Mouse (Mus musculus) thymus, postnatal 14 days (tissue): ENCODE measurements around the gene Tdpoz1.
"Not testable (repeated sequence)": the region's sequence is repeated elsewhere in the genome, so short reads cannot be mapped to it uniquely, and the experiment has no call there.

Experiments
- DNase-seq: peaks from one replicate; pipeline ENCODE4 v3.0.0; 2021

Tdpoz1 gene

GRCm38 (mm10) chr3:93676210-93676609 lies at the start of gene Tdpoz1:
TSS of gene Tdpoz1 (minus strand) at chr3:93676310.
- not testable (repeated sequence) for DNase-seq

GRCm38 (mm10) chr3:93708969-93709637 lies 33.0 kb upstream of the Tdpoz1 start:
- not testable (repeated sequence) for DNase-seq

GRCm38 (mm10) chr3:93692970-93693369 lies 16.9 kb upstream of the Tdpoz1 start, which contains the start of gene Gm37596:
TSS of gene Gm37596 (minus strand) at chr3:93693070.
- DNase-seq = not testable (repeated sequence)

GRCm38 (mm10) chr3:93670805-93671503 lies 5.2 kb downstream of the Tdpoz1 start:
- not testable (repeated sequence) for DNase-seq

- DNase-seq = no peak
These were observed 21.9 kb downstream of the Tdpoz1 start for GRCm38 (mm10) chr3:93654260-93654659.

- DNase-seq = no peak
These were observed 23.5 kb downstream of the Tdpoz1 start, which contains the start of gene Tdpoz2 for GRCm38 (mm10) chr3:93652586-93652985. TSS of gene Tdpoz2 (minus strand) at chr3:93652686.

GRCm38 (mm10) chr3:93630917-93631714 lies 45.0 kb downstream of the Tdpoz1 start:
- DNase-seq = not testable (repeated sequence)
